Mouse (Mus musculus) megakaryocyte-erythroid progenitor cell, adult 5-6 weeks (primary cell): Measurements from ENCODE around the gene Vti1b. TPM values are rescaled to one million over a fixed set of nuclear protein-coding genes. Genes with fewer than 3 reads are reported as not detected.
"Not testable (repeated sequence)": the region's sequence is repeated elsewhere in the genome, so short reads cannot be mapped to it uniquely, and the experiment has no call there.

Experiments
- ATAC-seq: replicated peaks from 2 replicates; pipeline ENCODE4 v1.8.0; 2016; ENCODE audit warnings: mild to moderate bottlenecking, inconsistent platforms; ENCODE audit not compliant: severe bottlenecking, poor library complexity, low FRiP score, low TSS enrichment
- total RNA-seq, 2 experiments: library from RNA; stranded (forward) in 1 of 2; stranded (reverse) in 1 of 2; fragments of 200-1000, 215-1000 nt in 1 of 2; fragments of >200 nt in 1 of 2; fragmentation: Nextera tagmentation in 1 of 2; gene quantifications; 2 replicates each; pipeline ENCODE4 v1.2.3; 2014 to 2017

The Vti1b gene
- total RNA-seq (2014; fragmentation: Nextera tagmentation) (40.5 and 50.0 TPM in 2 replicates), total RNA-seq (2017) (141 and 215 TPM in 2 replicates)

DNA sequence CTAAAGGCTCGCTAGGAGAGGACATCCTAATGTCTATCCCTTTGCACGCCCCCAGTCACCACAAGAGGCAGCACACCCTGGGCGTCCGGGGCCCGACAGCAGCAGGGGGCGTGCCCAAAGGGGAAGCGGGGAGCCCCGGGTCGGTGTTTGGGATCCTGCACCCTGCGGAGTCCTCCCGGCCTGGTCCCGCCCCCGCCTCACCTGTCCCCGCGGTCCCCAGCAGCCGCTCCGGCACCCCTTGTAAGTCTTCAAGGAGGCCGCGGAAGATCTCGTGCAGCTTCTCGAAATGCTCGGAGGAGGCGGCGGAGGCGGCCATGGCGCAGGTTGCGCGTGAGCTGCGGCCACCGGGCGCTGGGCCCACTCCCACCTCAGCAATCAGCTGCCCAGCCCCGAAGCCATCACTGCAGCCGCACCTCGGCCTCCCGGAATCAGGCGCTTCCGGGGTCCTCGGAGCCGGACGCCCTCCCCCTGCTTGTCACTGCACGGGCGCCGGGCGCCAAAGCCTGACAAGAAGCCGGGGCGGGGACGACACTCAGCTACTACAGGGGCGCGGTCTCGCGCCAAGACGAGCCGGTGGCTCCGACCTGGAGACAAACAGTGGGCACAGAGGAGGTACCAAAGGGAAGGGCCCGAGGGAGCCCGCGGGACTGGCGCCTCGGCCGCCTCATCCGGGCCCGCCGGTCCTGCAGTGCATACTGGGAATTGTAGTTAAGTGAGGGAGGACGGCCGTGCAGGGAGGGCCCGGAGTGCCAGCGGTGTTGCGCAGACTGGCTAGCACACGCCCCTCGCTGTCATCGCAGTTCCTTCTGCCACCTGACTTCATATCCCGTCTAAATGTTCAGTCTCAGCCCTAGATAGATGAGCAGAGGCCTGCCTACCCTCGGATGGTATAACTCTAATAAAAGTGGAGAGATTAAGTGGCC, at the start of gene Vti1b:
Vti1b (minus strand) TSS at position 649 of the 923 bp plus-strand sequence.
- peak; percentile 95 for ATAC-seq

DNA sequence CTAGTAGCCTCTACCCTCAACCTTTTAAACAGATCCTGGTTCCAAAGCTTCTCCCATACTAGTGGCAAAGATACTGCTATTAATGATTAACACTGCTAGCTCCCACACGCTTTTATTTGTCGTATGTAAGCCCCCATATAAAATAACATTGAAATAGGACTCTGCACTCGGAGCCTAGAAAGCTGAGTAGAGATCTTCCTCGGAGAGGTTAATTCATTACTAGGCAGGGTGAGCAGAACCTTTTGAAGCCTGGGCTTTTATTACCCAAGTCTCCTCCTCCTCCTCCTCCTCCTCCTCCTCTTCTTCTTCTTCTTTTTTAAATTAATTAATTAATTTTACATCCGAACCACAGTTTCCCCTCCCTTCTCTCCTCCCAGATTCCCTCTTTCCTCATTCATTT, 45.0 kb upstream of the Vti1b start:
- ATAC-seq: no peak

DNA sequence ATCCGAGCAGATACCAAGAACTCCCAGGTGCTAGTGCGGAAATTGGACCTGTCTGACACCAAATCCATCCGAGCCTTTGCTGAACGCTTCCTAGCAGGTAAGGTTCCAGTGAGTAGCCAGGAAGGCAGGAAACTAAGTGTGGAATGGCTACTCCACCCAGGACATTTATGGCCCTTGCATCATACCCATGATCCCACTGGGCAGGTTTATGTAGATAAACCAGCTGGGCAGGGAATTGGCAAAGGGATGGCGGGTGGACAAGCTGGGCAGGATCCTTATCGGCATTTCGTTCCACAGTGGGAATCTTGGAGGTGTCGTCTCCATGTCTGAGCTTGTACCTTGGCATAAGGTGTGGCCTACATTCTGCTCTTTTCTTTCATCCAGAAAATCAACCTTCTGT, 39.0 kb upstream of the Vti1b start:
- no peak for ATAC-seq

DNA sequence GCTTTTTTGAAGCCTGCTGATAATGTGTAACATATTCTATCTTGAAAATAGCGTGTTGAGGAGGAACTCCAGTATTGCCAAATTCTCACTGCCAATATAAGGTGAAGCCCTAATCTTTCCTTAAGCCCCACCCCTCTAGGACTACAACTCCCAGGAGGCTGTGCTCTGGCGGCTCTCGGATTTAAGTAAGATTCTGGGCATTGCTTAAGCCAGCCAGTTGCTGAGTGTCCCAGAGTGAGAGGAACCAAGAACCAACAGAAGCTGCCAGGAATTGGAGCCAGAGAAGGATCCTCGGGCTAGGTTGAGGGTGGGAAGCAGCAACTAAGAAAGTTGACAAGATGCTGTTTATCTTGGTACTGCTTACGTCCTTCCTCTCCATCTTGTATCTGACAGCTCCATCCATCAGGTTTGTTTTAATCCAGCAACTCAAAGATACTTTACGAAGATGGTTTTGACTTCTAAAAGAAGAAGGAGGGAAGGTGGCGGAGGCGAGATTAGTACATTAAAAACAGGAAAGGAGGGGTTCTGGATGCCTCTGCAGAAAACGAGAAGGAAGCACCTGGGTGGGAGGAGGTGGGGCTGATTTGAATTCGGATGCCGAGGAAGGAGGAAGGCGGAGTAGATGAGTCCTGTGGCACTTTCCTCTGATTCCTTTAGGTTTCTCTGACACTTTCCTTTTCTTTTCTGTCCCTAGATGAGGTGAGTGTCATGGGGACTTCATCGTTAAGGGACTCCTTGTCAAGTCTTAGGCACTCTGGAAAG, 36.4 kb upstream of the Vti1b start, which contains the start of gene Rdh12:
Rdh12 (plus strand) TSS at position 212 of the 762 bp plus-strand sequence.
- peak; percentile 57 for ATAC-seq

DNA sequence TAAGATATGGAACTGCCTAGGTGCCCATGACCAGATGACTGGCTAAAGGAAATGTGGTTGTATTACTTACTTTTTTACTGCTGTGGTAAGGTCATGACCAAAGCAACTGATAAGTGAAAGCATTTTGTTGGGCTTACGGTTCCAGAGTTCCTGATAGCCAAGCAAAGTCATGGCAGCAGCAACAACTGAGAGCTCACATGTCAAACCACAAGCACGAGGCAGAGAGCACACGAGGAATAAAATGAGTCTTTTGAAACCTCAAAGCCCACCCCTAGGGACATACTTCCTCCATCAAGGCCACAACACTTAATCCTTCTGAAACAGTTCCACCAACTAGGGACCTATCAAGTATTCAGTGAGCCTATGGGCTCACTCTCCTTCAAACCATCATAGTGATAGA, 29.4 kb upstream of the Vti1b start:
- ATAC-seq: no peak

DNA sequence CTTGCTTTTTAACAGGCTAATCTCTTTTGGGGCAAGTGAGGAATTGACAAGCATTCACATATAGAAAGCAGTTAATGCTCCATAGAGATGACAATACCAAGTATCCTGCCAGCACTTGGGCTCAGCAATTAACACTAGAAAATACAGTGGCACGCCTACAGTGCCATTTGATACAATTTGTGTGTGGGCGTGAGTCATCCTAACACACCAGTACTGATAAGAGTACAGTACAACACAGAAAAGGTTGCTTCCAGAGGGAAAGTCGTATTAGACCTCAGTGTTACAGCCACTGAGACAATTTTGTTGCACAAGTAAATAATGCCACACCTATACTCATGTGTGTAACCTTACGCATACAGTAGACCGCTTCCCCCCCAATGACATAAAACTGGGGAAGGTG, 24.6 kb upstream of the Vti1b start:
- no peak for ATAC-seq

DNA sequence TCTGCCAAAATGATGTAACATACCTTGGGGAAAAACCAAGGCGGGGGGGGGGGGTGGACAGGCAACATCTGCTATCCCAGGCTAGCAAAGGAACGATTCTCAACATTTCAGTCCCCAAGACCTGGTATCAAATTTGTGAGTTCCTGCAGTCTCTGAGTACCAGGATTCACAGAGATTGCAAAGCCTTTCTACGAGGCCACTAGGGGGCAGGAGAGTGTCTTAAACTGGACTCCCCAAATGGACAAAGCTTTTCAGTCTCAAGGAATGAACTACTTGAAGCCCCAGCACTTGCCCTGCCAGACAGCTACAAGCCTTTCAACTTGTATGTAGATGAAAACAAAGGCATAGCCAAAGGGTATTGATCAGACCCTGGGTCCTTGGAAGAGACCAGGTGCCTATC, 21.0 kb upstream of the Vti1b start:
- ATAC-seq: peak; percentile 46; the same call in 1 of the 2 replicates

DNA sequence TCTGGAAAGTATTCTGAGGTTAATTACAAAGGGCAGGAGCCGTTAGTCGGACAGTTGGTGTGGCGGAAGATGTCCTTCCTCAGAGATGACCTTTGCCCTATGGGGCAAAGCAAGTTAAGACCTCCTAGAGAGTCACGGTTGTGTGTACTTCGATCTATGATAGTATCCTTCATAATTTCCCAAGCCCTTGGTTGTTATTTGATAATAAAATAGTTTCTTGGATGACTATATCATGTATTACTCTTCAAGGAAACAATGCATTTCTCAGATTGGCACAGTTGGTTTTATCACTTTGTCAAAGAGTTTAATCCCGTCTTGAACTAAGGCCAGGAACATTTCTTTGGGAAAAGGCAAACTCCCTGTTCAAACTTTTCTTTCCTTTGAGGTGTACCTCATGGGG, 19.7 kb upstream of the Vti1b start, which contains the start of gene Rdh11:
Rdh11 (minus strand) TSS at position 101 of the 400 bp plus-strand sequence.
- ATAC-seq: no peak

DNA sequence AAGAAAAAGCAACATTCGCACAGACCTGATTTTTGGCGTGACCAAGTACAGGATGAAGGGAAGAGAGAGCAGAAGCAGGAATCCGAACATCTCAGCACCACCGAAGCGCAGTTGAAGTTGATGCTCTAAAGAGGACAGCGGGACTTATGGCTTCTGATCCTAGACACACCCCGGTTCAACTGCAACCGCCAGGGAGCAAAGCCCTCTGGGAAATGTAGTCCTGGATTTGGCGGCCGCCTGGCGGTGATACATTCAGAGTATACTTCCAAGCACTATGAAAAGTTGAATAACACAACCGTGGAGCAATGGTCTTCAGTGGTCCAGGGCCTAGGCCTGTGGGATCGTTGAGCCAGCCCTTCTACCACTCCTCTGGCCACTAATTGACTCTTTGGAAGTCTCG, 19.2 kb upstream of the Vti1b start:
- peak; percentile 92 for ATAC-seq

DNA sequence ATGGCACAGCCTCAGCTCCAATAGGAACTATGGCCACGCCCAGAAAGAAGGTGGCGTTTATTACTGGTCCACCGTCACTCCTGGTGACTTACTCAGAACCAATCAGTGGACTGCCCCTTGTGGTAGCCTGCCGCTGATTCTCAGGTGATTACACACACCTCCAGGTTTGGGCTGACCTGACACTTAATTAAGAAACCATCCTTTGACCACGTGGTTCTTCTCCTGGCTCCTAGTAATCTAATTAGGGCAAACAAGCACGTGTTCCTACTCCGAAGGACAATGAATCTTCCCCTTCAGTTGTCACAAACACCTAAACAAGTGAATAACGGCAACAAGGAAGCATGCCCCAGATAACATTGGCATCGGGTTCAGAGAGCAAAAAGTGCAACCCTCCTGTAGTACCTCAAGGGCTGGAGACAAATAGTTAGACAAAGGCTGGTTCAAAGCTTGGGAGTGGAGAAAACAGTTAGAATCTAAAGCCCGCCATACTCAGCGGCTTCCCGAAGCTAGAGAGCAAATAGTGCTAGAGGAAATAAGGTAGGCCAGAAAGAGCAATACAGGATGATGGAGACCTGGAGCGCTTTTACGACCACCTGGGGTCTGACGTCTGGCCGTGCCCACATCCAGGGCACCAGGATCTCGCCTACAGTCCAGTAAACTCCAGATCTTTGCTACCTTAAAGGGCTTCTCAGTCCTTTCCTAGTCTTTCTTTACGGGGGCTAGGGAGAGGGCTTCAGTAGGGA, 18.6 kb upstream of the Vti1b start:
- peak; percentile 96 for ATAC-seq

DNA sequence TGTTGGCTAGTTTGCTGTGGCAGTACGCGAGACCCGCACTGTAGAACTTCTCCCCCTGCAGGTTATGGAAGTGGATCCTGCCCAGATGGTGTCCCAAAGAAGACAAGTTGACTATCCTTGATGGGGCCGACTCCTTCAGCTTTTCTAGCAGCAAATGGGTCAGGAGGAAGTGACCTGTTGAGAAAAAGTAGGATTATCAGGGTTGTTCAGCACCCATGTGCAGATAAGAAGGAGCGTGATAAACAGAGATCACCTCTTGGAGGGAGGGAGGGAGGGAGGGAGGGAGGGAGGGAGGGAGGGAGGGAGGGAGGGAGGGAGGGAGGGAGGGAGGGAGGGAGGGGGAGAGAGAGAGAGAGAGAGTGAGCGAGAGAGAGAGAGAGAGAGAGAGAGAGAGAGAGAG, 12.7 kb upstream of the Vti1b start:
- not testable (repeated sequence) for ATAC-seq

DNA sequence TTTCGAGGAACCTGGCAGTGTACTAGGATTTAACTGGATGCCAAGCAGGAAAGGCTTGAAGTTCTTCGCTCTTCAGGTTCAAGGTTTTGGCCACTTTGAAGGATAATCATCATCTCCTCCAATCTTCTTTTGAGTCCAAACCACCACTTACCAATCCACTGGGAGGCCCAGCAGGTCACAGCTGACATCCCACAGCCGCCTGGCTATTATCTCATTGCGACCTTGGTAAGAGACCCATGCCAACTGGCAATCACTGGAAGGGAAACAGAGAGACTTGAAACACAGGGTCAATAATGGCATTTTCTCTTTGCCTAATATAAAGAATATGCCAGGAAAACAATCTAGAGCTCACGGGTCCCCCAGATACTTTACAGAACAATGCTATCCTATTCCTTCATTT, 3.5 kb upstream of the Vti1b start:
- ATAC-seq: no peak

DNA sequence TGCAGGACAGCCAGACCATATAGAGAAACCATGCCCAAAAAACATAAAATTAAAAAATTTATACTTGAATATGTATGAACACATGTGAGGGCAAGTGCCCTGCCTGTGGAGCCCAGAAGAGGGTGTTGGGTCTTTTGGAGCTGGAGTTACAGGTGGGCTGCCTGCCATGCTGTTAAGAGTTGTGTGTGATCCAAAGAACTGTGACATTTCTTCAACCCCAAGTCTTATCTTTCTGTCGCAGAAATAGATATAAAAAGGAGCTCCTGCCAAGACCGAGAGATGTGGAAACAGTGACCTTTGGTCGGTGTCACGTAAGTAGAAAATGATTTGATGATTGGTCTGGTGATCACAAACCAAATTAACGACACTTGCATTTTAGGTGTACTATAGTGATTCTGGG, 1.3 kb upstream of the Vti1b start:
- ATAC-seq: peak; percentile 62

DNA sequence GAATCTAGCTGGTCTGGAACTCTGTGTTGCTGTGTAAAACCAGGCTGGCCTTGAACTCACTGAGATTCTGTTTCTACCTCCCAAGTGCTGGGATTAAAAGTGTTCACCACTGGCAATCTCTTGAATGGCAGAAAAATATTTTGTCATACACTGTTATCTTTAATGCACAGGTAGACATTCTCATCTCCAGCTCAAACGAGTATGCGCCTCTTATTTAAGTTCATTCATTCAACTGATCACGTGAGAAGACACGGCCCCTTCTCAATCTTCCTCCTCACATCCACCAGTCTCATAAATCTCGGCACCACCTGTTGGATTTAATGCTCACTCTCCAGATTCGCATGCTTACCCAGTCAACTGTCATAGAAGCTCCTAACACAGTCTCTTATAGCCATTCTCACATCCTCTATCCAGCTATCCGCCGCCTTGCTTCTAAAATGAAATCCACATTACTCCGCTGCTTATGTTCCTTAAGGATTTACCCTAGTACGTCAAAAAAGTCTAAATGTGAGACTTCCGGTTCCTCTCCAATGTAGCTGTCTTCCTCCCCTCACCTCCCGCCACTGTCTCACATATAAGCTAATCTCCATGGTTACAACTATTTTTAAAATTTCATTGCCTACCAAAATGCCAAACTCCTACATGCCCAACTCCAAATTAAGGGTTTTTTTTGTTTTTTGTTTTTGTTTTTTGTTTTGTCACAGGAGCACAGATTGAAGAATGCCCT, 1.0 kb downstream of the Vti1b start:
- no peak for ATAC-seq

DNA sequence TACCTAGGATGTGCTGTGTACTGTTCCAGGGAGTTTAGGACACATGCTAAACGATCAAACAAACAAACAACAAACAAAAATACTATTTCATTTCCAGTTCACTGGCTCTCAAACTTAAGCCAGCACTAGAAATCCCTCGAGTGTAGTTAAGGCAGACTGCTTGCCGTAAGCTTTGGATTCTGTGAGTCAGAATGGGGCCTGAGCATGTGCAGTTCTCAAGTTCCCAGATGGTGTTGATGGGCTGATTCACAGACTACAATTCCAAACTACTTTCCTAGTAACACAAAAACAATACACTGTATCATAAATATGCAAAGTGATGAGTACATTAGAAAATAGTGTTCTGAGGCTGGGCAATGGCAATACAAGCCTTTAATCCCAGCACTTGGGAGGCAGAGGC, 2.0 kb downstream of the Vti1b start:
- no peak for ATAC-seq

DNA sequence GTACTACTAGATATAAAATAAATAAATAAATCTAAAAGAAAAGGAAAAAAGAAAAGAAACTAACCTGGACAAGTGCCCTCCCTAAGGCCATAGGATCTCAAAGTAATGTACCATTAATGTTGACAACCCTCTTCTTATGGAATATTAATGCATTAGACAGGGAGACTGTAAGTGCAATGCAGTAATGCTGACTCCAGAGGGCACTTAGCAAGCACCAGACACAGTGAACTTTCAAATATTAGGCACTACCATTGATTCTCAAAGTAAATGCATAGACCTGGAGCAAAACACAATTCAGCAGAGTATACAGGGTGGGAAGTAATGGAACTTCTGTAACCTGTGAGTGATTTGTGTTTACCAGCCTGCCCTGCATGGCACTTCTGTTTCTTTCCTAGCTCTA, 3.3 kb downstream of the Vti1b start:
- no peak for ATAC-seq

DNA sequence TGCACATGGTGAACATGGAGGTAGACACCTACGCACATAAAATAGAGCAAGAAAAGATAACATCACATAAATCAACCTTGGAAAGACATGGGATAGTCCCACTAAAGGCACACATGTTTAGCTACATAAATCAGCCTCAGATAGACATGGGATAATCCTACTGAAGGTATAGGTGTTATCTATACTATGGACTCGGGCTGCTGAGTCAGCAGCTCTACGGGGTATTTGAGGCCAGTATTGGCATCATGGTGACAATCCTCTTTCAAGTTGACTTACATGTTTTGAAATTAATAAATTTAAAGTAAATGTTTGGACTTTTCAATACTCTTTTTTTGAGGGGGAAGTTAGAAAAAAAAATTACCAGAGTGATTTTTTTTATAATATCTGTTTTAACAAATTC, 9.6 kb downstream of the Vti1b start:
- ATAC-seq: no peak

DNA sequence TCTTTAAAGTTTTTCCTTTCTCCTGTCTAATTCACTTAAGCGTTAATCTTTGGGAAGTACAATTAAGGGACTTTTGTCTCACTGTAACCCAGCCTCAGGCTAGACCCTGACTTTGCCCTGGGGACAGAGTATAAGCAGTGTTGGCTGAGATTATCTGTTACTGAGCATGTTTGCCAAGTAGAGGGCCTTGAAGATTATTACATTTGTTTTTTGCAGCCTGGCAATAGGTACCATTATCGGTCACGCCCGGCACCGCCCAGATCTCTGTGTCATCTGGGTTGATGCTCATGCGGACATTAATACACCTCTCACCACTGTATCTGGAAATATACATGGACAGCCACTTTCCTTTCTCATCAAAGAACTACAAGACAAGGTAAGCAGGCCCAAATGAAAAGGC, 22.8 kb downstream of the Vti1b start:
- no peak for ATAC-seq

DNA sequence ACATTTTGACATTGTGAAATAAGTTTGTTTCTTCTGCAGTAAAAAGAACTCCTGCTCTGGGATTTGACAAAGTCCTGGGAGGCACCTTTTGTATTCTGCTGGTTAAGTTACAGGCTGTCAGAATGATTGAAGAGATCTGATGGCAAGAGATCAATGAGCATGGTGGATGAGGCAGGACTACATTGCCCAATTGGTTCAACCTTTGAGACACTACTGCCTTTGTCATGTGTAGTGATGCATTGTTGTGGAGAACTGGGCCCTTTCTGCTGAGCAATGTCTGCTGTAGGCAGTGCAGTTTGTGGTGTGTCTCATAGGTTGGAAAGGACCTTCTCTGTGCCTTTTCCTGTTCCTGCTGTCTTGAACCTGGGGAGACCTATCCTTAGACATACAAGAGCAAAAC, 31.1 kb downstream of the Vti1b start:
- no peak for ATAC-seq
